Mouse (Mus musculus) CH12.LX (cell line): ENCODE measurements at regions not wholly inside any gene's neighbourhood (a gene's known extent, or its start where the extent isn't known, plus 50 kb on each side); places are given as distances from the start of the nearest gene placed in this dataset.

Experiments
- DNase-seq: peaks from one replicate; pipeline ENCODE4 v3.0.0-alpha.2; 2013; ENCODE audit errors: extremely low read depth
- H3K27ac ChIP-seq: 2 replicates; pipeline ENCODE4 v1.5.1; 2012; ENCODE audit warnings: low read depth, mild to moderate bottlenecking, control low read depth, moderate library complexity; ENCODE audit not compliant: insufficient read depth
- H3K27me3 ChIP-seq: replicated peaks from 2 replicates; pipeline ENCODE3; 2012; ENCODE audit warnings: inconsistent platforms
- H3K36me3 ChIP-seq, 2 experiments: replicated peaks in 1 of 2; 2 replicates each; pipeline versions ENCODE3 to v1.6.1; 2012; ENCODE audit warnings: inconsistent platforms in 1 of 2, low read length in 1 of 2, mild to moderate bottlenecking in 1 of 2, mixed read lengths in 1 of 2, moderate library complexity in 1 of 2; ENCODE audit not compliant: control insufficient read depth in 1 of 2, insufficient read depth in 1 of 2
- H3K4me1 ChIP-seq, 2 experiments: 2 replicates each; pipeline ENCODE4 v1.6.1; 2012; ENCODE audit warnings: inconsistent platforms in 1 of 2, moderate library complexity in 1 of 2; ENCODE audit not compliant: insufficient read depth in 2 of 2, control insufficient read depth in 1 of 2
- H3K4me2 ChIP-seq: 2 replicates; pipeline ENCODE4 v1.6.1; 2012; ENCODE audit warnings: low read depth, mild to moderate bottlenecking, control low read depth; ENCODE audit not compliant: poor library complexity, insufficient read depth, severe bottlenecking
- H3K4me3 ChIP-seq, 3 experiments: fragments of 150-350 bp in 1 of 3; sonication (generic) in 1 of 3; replicated peaks in 1 of 3; 2 replicates each; pipeline versions ENCODE3 to v1.5.1; 2011 to 2012; ENCODE audit warnings: low read depth in 2 of 3, low read length in 2 of 3, mild to moderate bottlenecking in 2 of 3, moderate library complexity in 2 of 3, control low read depth in 1 of 3, improper control_type of control experiment in 1 of 3, inconsistent platforms in 1 of 3, mixed read lengths in 1 of 3; ENCODE audit not compliant: poor library complexity in 1 of 3
- H3K79me2 ChIP-seq: replicated peaks from 2 replicates; pipeline ENCODE4 v1.6.1; 2012; ENCODE audit warnings: mild to moderate bottlenecking, moderate library complexity; ENCODE audit not compliant: control insufficient read depth, poor library complexity, insufficient read depth, severe bottlenecking; ENCODE audit errors: extremely low read depth
- H3K9ac ChIP-seq: 2 replicates; pipeline ENCODE4 v1.6.1; 2012; ENCODE audit warnings: low read depth, mild to moderate bottlenecking, control low read depth, moderate library complexity; ENCODE audit not compliant: insufficient read depth
- H3K9me3 ChIP-seq: replicated peaks from 2 replicates; pipeline ENCODE3; 2012; ENCODE audit warnings: low read length, inconsistent platforms, mixed read lengths
- BHLHE40 ChIP-seq: IDR thresholded peaks from 2 replicates; pipeline ENCODE4 v1.6.1; 2011; ENCODE audit warnings: mild to moderate bottlenecking, low read depth, low read length, improper control_type of control experiment
- CHD1 ChIP-seq: IDR thresholded peaks from 2 replicates; pipeline ENCODE4 v1.6.1; 2012; ENCODE audit warnings: low read depth, low read length, improper control_type of control experiment, inconsistent platforms
- CHD2 ChIP-seq: IDR thresholded peaks from 2 replicates; pipeline ENCODE4 v1.6.1; 2011; ENCODE audit warnings: low read length, improper control_type of control experiment
- E2F4 ChIP-seq: IDR thresholded peaks from 2 replicates; pipeline ENCODE4 v1.6.1; 2011; ENCODE audit warnings: low read depth, low read length, improper control_type of control experiment; ENCODE audit not compliant: insufficient replicate concordance
- GABPA ChIP-seq: IDR thresholded peaks from 2 replicates; pipeline ENCODE4 v1.6.1; 2012; ENCODE audit warnings: low read depth, low read length, improper control_type of control experiment, inconsistent platforms; ENCODE audit not compliant: insufficient replicate concordance
- HCFC1 ChIP-seq: IDR thresholded peaks from 2 replicates; pipeline ENCODE4 v1.6.1; 2012; ENCODE audit warnings: low read depth, mild to moderate bottlenecking, inconsistent platforms, low read length, improper control_type of control experiment
- JUND ChIP-seq: conservative IDR thresholded peaks from 2 replicates; pipeline ENCODE4 v1.6.1; 2011; ENCODE audit warnings: low read depth, low read length, improper control_type of control experiment
- KAT2A ChIP-seq: IDR thresholded peaks from 2 replicates; pipeline ENCODE4 v1.6.1; 2012; ENCODE audit warnings: low read length, improper control_type of control experiment, inconsistent platforms; ENCODE audit not compliant: insufficient replicate concordance
- MAFK ChIP-seq: IDR thresholded peaks from 2 replicates; pipeline ENCODE4 v1.6.1; 2011; ENCODE audit warnings: low read length, improper control_type of control experiment; ENCODE audit not compliant: insufficient replicate concordance
- MAX ChIP-seq: IDR thresholded peaks from 2 replicates; pipeline ENCODE4 v1.6.1; 2011; ENCODE audit warnings: low read length, improper control_type of control experiment
- MEF2A ChIP-seq: IDR thresholded peaks from 2 replicates; pipeline ENCODE4 v1.6.1; 2014; ENCODE audit warnings: low read depth, mild to moderate bottlenecking, inconsistent platforms, low read length, improper control_type of control experiment, borderline replicate concordance
- MXI1 ChIP-seq: IDR thresholded peaks from 2 replicates; pipeline ENCODE4 v1.6.1; 2011; ENCODE audit warnings: mild to moderate bottlenecking, low read depth, low read length, improper control_type of control experiment
- NRF1 ChIP-seq: IDR thresholded peaks from 2 replicates; pipeline ENCODE4 v1.6.1; 2014; ENCODE audit warnings: low read depth, mild to moderate bottlenecking, inconsistent platforms, low read length, improper control_type of control experiment, moderate library complexity
- POLR2A ChIP-seq: IDR thresholded peaks from 2 replicates; pipeline ENCODE4 v1.6.1; 2011; ENCODE audit warnings: low read depth, mild to moderate bottlenecking, improper control_type of control experiment, low read length
- POLR2AphosphoS2 ChIP-seq: IDR thresholded peaks from 2 replicates; pipeline ENCODE4 v1.6.1; 2011; ENCODE audit warnings: low read depth, low read length, improper control_type of control experiment
- RCOR1 ChIP-seq: conservative IDR thresholded peaks from 2 replicates; pipeline ENCODE4 v1.6.1; 2012; ENCODE audit warnings: low read depth, mild to moderate bottlenecking, inconsistent platforms, low read length, improper control_type of control experiment
- SMC3 ChIP-seq: IDR thresholded peaks from 2 replicates; pipeline ENCODE4 v1.6.1; 2011; ENCODE audit warnings: low read depth, low read length, improper control_type of control experiment
- TBP ChIP-seq: conservative IDR thresholded peaks from 2 replicates; pipeline ENCODE4 v1.6.1; 2011; ENCODE audit warnings: low read depth, low read length, improper control_type of control experiment
- TCF12 ChIP-seq: IDR thresholded peaks from 2 replicates; pipeline ENCODE4 v1.6.1; 2014; ENCODE audit warnings: low read depth, mild to moderate bottlenecking, inconsistent platforms, low read length, improper control_type of control experiment
- USF1 ChIP-seq: IDR thresholded peaks from 2 replicates; pipeline ENCODE4 v1.6.1; 2014; ENCODE audit warnings: low read depth, mild to moderate bottlenecking, inconsistent platforms, low read length, improper control_type of control experiment
- USF2 ChIP-seq: conservative IDR thresholded peaks from 2 replicates; pipeline ENCODE4 v1.6.1; 2011; ENCODE audit warnings: low read depth, low read length, improper control_type of control experiment
- ZNF384 ChIP-seq: IDR thresholded peaks from 2 replicates; pipeline ENCODE4 v1.6.1; 2012; ENCODE audit warnings: low read depth, low read length, improper control_type of control experiment, inconsistent platforms
- dilution Hi-C: fragments of 300-500 bp; cut with MboI; formaldehyde crosslinking; loops from 2 replicates; pipeline ENCODE4 v1.14.3; 2020; ENCODE audit warnings: low sequenced_read_pairs; ENCODE audit not compliant: extremely low pct_unique_long_range_greater_than_20kb, extremely low pct_ligation_motif_present
- in situ Hi-C: fragments of 300-500 bp; cut with MboI; formaldehyde crosslinking; loops from 3 replicates; pipeline ENCODE4 v1.14.3; 2019; ENCODE audit warnings: low sequenced_read_pairs, low pct_ligation_motif_present, low pct_unique_long_range_greater_than_20kb, mixed read lengths

GRCm38 (mm10) chr4:97432681-97433080 is 249.7 kb upstream of the Gm10192 start:
- TF ChIP-seq MEF2A (no peak), BHLHE40 (no peak), NRF1 (no peak), HCFC1 (no peak)
- H3K27me3 ChIP-seq: no peaks in the 10 kb centered on the region
- no peak overlapping the region for H3K4me2 ChIP-seq
- in situ Hi-C loops: no loop called here
- peaks cover 36% of the 10 kb centered on the region for H3K9me3 ChIP-seq
- H3K4me1 ChIP-seq: no peaks in the 10 kb centered on the region
- no peak overlapping the region for H3K4me3 ChIP-seq
- DNase-seq: no peak
- H3K9ac ChIP-seq: no peak overlapping the region
- H3K36me3 ChIP-seq: no peaks in the 10 kb centered on the region
- H3K27ac ChIP-seq: no peak overlapping the region
- dilution Hi-C loops: no loop called here
- H3K79me2 ChIP-seq: no peaks in the 10 kb centered on the region; the same call in 1 of the 2 replicates

GRCm38 (mm10) chr4:97432094-97432493 is 249.1 kb upstream of the Gm10192 start:
- peaks cover 37% of the 10 kb centered on the region for H3K9me3 ChIP-seq
- H3K27me3 ChIP-seq: no peaks in the 10 kb centered on the region
- dilution Hi-C loops: no loop called here
- in situ Hi-C loops: no loop called here
- H3K9ac ChIP-seq: no peak overlapping the region
- no peak for DNase-seq
- no peaks in the 10 kb centered on the region for H3K36me3 ChIP-seq
- no peak overlapping the region for H3K4me3 ChIP-seq
- H3K4me1 ChIP-seq: no peaks in the 10 kb centered on the region
- no peak overlapping the region for H3K4me2 ChIP-seq
- TF ChIP-seq SMC3: no peak
- TF ChIP-seq GABPA: no peak
- TF ChIP-seq E2F4: no peak
- TF ChIP-seq POLR2AphosphoS2: no peak
- TF ChIP-seq TCF12: no peak
- no peak for TF ChIP-seq BHLHE40
- no peak for TF ChIP-seq USF1
- no peak for TF ChIP-seq JUND
- TF ChIP-seq ZNF384: no peak
- TF ChIP-seq KAT2A: no peak
- no peak for TF ChIP-seq MXI1
- H3K27ac ChIP-seq: no peak overlapping the region
- no peaks in the 10 kb centered on the region; the same call in 1 of the 2 replicates for H3K79me2 ChIP-seq

- in situ Hi-C loops: no loop called here
- TF ChIP-seq CHD2 (no peak), USF2 (no peak), MEF2A (no peak), POLR2A (no peak), POLR2AphosphoS2 (no peak), HCFC1 (no peak), MAFK (no peak), TBP (no peak), MAX (no peak), USF1 (no peak), MXI1 (no peak), CHD1 (no peak), RCOR1 (no peak)
- TF ChIP-seq, all 38 proteins: peak for 0
- Histone ChIP-seq H3K4me3 (no peak overlapping the region), H3K4me2 (no peak overlapping the region), H3K36me3 (no peaks in the 10 kb centered on the region), H3K27ac (no peak overlapping the region), H3K27me3 (no peaks in the 10 kb centered on the region), H3K4me1 (no peaks in the 10 kb centered on the region), H3K9ac (no peak overlapping the region), H3K9me3 (peaks cover 40% of the 10 kb centered on the region), H3K79me2 (no peaks in the 10 kb centered on the region; the same call in 1 of the 2 replicates)
- dilution Hi-C loops: no loop called here
- no peak for DNase-seq
These were observed 248.3 kb upstream of the Gm10192 start for GRCm38 (mm10) chr4:97431239-97431638.
